In genomic region chr12:25625858-25626257, GRCm38 (mm10) we compare ENCODE assay signal across 15 mouse cellular contexts.
"Had no signal": no experiment of that assay in that cellular context is flagged by ENCODE, and none has a peak within 500 bp of the region (broad histone marks: within the 10 kb centered on the region; RNA-seq: fewer than 3 reads in every experiment).

No protein-coding gene starts in this region.

- H3K27me3 ChIP-seq: megakaryocyte, embryonic 14.5 days; midbrain, embryonic 13.5 days; midbrain, embryonic 15.5 days; neural tube, embryonic 12.5 days; stomach, embryonic 15.5 days had no signal

- H3K27ac ChIP-seq: macrophage; midbrain, embryonic 13.5 days; midbrain, embryonic 15.5 days; neural tube, embryonic 12.5 days; stomach, embryonic 15.5 days; stomach, postnatal 0 days had no signal

- H3K36me3 ChIP-seq: midbrain, embryonic 13.5 days; midbrain, embryonic 15.5 days; neural tube, embryonic 12.5 days; stomach, embryonic 15.5 days had no signal

- H3K9ac ChIP-seq: liver, postnatal 0 days; midbrain, embryonic 13.5 days; midbrain, embryonic 15.5 days; neural tube, embryonic 12.5 days; stomach, embryonic 15.5 days had no signal

- H3K4me1 ChIP-seq: megakaryocyte, embryonic 14.5 days; midbrain, embryonic 13.5 days; midbrain, embryonic 15.5 days; neural tube, embryonic 12.5 days; stomach, embryonic 15.5 days had no signal

- H3K9me3 ChIP-seq: megakaryocyte, embryonic 14.5 days; midbrain, embryonic 13.5 days; midbrain, embryonic 15.5 days; neural tube, embryonic 12.5 days; stomach, embryonic 15.5 days had no signal

- H3K4me3 ChIP-seq: megakaryocyte, embryonic 14.5 days; midbrain, embryonic 13.5 days; midbrain, embryonic 15.5 days; neural tube, embryonic 12.5 days; stomach, embryonic 15.5 days had no signal

- H3K4me2 ChIP-seq: midbrain, embryonic 11.5 days; midbrain, embryonic 13.5 days; midbrain, embryonic 15.5 days; neural tube, embryonic 12.5 days; stomach, embryonic 15.5 days had no signal

- ATAC-seq: liver, postnatal 0 days; midbrain, embryonic 13.5 days; midbrain, embryonic 15.5 days had no signal

- DNase-seq: liver, postnatal 0 days; lung, adult 2 months; lung, postnatal 10 days; right cerebral cortex, postnatal 14 days; thymus, adult 2 months; thymus, postnatal 25 days; thymus, postnatal 4 days had no signal
